Mouse (Mus musculus) testis, adult 2 months (tissue): ENCODE measurements around the gene Aars2.

Experiments
- CTCF ChIP-seq: fragments of 200-500 bp; IDR thresholded peaks from 2 replicates; pipeline ENCODE4 v1.5.1; 2012; ENCODE audit warnings: low read depth, mild to moderate bottlenecking, inconsistent platforms, low read length, moderate library complexity; ENCODE audit not compliant: control insufficient read depth, insufficient read depth, insufficient replicate concordance
- POLR2A ChIP-seq: fragments of 200-500 bp; IDR thresholded peaks from 2 replicates; pipeline ENCODE4 v1.6.1; 2012; ENCODE audit warnings: low read depth, mild to moderate bottlenecking, inconsistent platforms, low read length, moderate library complexity; ENCODE audit not compliant: control insufficient read depth

DNA sequence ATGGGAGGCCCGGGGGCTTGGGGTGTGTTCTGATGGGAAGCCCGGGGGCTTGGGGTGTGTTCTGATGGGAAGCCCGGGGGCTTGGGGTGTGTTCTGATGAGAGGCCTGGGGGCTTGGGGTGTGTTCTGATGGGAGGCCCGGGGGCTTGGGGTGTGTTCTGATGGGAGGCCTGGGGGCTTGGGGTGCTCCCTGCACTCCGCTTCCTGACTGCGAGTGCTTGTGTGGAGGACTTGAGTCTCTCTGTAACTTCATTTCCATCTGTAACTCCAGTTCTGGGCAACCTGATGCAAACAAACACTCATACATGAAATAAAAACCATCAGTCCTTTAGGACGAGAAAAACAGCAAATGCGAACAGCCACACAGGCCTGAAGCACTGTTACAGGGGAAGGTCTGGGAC lies 47.6 kb upstream of the Aars2 start:
- TF ChIP-seq POLR2A (no peak), CTCF (no peak)
